8 mouse cellular contexts compared by ENCODE assay signal in the genomic region with DNA sequence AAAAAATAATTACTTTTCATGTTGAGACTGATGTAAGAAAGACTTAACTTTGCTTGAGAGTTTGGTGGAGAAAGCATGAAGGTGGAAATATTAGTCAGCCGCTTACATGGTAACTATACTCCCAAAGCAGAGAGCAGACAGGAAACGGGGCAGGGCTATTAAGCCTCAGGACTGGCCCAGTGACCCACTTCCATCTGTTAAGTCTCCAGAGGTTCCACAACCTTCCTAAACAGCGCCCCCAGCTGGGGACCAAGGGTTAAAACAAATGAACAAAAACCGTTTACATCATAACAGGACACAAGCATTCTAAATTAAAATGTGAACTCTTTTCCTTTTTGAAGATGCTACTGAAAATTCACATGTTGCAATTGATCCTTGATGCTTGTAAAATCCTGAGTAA. TPM values are rescaled to one million over a fixed set of nuclear protein-coding genes. Genes with fewer than 3 reads are reported as not detected.
DNase-seq lines count a peak whose midpoint lies in the region; ATAC-seq and TF ChIP-seq lines count a peak whose summit lies in the region.

No protein-coding gene starts in this region.

- peak; percentile 18 for DNase-seq in heart, postnatal 0 days (ENCODE audit: low spot score)
- DNase-seq in heart, adult 11 months = no peak
- DNase-seq in 3T3-L1 (ENCODE audit: low read depth, low spot score) (peak; percentile 52), Patski (ENCODE audit: low read depth, low spot score) (no peak)
- peak; percentile 41 to 44 for DNase-seq in kidney, postnatal 4 days
- peak; percentile 54 for DNase-seq in testis, postnatal 10 days (ENCODE audit: low spot score)
- no peak for DNase-seq in midbrain, embryonic 11.5 days (ENCODE audit: low spot score, missing footprints)
- DNase-seq in layer of hippocampus, adult 18-20 months (ENCODE audit: low spot score in 2 of 2) = no peak

- H3K36me3 ChIP-seq in heart, postnatal 0 days (replicated peaks; ENCODE audit: control insufficient read depth, insufficient read depth, low read length) = no peaks in the 10 kb centered on the region
- H3K36me3 ChIP-seq in midbrain, embryonic 11.5 days (ENCODE audit: control insufficient read depth, insufficient read depth, low read length) = no peaks in the 10 kb centered on the region

- POLR2A ChIA-PET in Patski (lab: Charles Lee) = no interaction called here

- WGBS in heart, postnatal 0 days = 40% methylated on average over 4 of the region's 4 CpGs
- WGBS in midbrain, embryonic 11.5 days = 42% methylated on average over 4 of the region's 4 CpGs

- H3K4me1 ChIP-seq in heart, postnatal 0 days (ENCODE audit: control insufficient read depth, insufficient read depth) = no peaks in the 10 kb centered on the region
- H3K4me1 ChIP-seq in midbrain, embryonic 11.5 days (ENCODE audit: control insufficient read depth, insufficient read depth, low read length) = no peaks in the 10 kb centered on the region

- no peaks in the 10 kb centered on the region for H3K27me3 ChIP-seq in heart, postnatal 0 days (ENCODE audit: control insufficient read depth, insufficient read depth, low read length)
- H3K27me3 ChIP-seq in Patski = no peaks in the 10 kb centered on the region
- peaks cover 2% of the 10 kb centered on the region; the same call in 1 of the 2 replicates for H3K27me3 ChIP-seq in midbrain, embryonic 11.5 days (ENCODE audit: control insufficient read depth, insufficient read depth, low read length)

- TF ChIP-seq EP300 in heart, postnatal 0 days (IDR thresholded peaks at IDR 0.05; ENCODE audit: low read depth) = no peak

- no peak for TF ChIP-seq CTCF in heart, postnatal 0 days (IDR thresholded peaks at IDR 0.05; ENCODE audit: low read depth)
- TF ChIP-seq CTCF in Patski (IDR thresholded peaks at IDR 0.05) = peak; percentile 60

- in situ Hi-C loops in Patski (cut with MboI; ENCODE audit: low pct_unique_long_range_greater_than_20kb) = no loop called here

- no peak overlapping the region for H3K4me3 ChIP-seq in heart, postnatal 0 days (ENCODE audit: low read depth, low read length)
- H3K4me3 ChIP-seq in midbrain, embryonic 11.5 days (ENCODE audit: low read depth, low read length) = no peak overlapping the region

- H3K27ac ChIP-seq in heart, postnatal 0 days (ENCODE audit: low read depth) = no peak overlapping the region
- no peak overlapping the region for H3K27ac ChIP-seq in midbrain, embryonic 11.5 days (ENCODE audit: low read depth, low read length)

- H3K9me3 ChIP-seq in heart, postnatal 0 days (replicated peaks; ENCODE audit: control insufficient read depth, low read length) = no peaks in the 10 kb centered on the region
- no peaks in the 10 kb centered on the region for H3K9me3 ChIP-seq in midbrain, embryonic 11.5 days (ENCODE audit: control insufficient read depth, low read length)

- no peak for ATAC-seq in heart, postnatal 0 days (ENCODE audit: insufficient read depth, low read depth)
- ATAC-seq in Patski = peak; percentile 51
- no peak for ATAC-seq in midbrain, embryonic 11.5 days (ENCODE audit: low FRiP score)

- CTCF ChIA-PET in Patski (lab: Charles Lee) = interaction anchor here (1.6 kb wide), 1 partner anchor 45 kb away, joined by 4 read pairs; no protein-coding TSS in a partner anchor

- no peak overlapping the region for H3K4me2 ChIP-seq in heart, postnatal 0 days (ENCODE audit: low read depth, low read length)
- no peak overlapping the region for H3K4me2 ChIP-seq in midbrain, embryonic 11.5 days

- H3K9ac ChIP-seq in heart, postnatal 0 days (replicated peaks; ENCODE audit: low read depth, low read length) = no peak overlapping the region
- no peak overlapping the region for H3K9ac ChIP-seq in midbrain, embryonic 11.5 days (ENCODE audit: low read length)

RNA-seq across cellular contexts. Expression of a gene that starts 29.7 kb away (rescaled TPM):
- 54.8 and 77.9 TPM in 2 replicates for total RNA-seq in heart, postnatal 0 days (2014; rRNA removed; ENCODE audit: low replicate concordance)
- 20.4 and 22.8 TPM in 2 replicates for polyA plus RNA-seq in heart, postnatal 0 days (2015; fragmentation: Nextera tagmentation; extraction: Ambion mirVana)
- polyA plus RNA-seq in Patski (2021) = 13.3 TPM
- polyA plus RNA-seq in midbrain, embryonic 11.5 days (2014; fragmentation: Nextera tagmentation; extraction: Ambion mirVana) = 15.9 and 17.4 TPM in 2 replicates
- total RNA-seq in layer of hippocampus, adult 18-20 months (2021) = 10 to 100 TPM; 66.2 to 73.7 TPM

RNA-seq across cellular contexts. Expression of a gene that starts 56.8 kb away (rescaled TPM):
- total RNA-seq in heart, postnatal 0 days (2014; rRNA removed; ENCODE audit: low replicate concordance) = 5.8 and 5.9 TPM in 2 replicates
- polyA plus RNA-seq in heart, postnatal 0 days (2015; fragmentation: Nextera tagmentation; extraction: Ambion mirVana) = 3.0 and 3.5 TPM in 2 replicates
- 8.7 TPM for polyA plus RNA-seq in Patski (2021)
- 14.5 and 15.5 TPM in 2 replicates for polyA plus RNA-seq in midbrain, embryonic 11.5 days (2014; fragmentation: Nextera tagmentation; extraction: Ambion mirVana)
- under 1 TPM in 1 of 2 experiments, not detected in 1; 0.18 TPM for total RNA-seq in layer of hippocampus, adult 18-20 months (2021)

Comparison
In these comparisons a context has a peak if more than half of its experiments do, and no peak if none do; other contexts are left out.
1. DNase-seq: peak in heart, postnatal 0 days (single experiment), 3T3-L1 (single experiment), kidney, postnatal 4 days (2 of 2) and testis, postnatal 10 days (single experiment); none in heart, adult 11 months (single experiment), Patski (single experiment), midbrain, embryonic 11.5 days (single experiment) and layer of hippocampus, adult 18-20 months (0 of 2).